Mouse (Mus musculus) midbrain, embryonic 12.5 days (tissue): Measurements from ENCODE around the gene Comtd1. TPM values are rescaled to one million over a fixed set of nuclear protein-coding genes. Genes with fewer than 3 reads are reported as not detected.

Experiments
- ATAC-seq: fragments of 200-750 bp; cut with Nextera tagmentation; 2 replicates; pipeline ENCODE4 v1.8.0; 2017; ENCODE audit warnings: low read depth, moderate TSS enrichment, moderate library complexity; ENCODE audit not compliant: low FRiP score
- H3K27ac ChIP-seq: fragments of 300-500 bp; sonication (generic); replicated peaks from 2 replicates; pipeline ENCODE4 v1.5.1; 2016; ENCODE audit warnings: mild to moderate bottlenecking
- H3K27me3 ChIP-seq: fragments of 300-500 bp; sonication (generic); 2 replicates; pipeline ENCODE4 v1.6.1; 2016; ENCODE audit warnings: mild to moderate bottlenecking
- H3K36me3 ChIP-seq: fragments of 300-500 bp; sonication (generic); 2 replicates; pipeline ENCODE4 v1.6.1; 2016
- H3K4me1 ChIP-seq: fragments of 300-500 bp; sonication (generic); 2 replicates; pipeline ENCODE4 v1.6.1; 2016
- H3K4me2 ChIP-seq: fragments of 300-500 bp; sonication (generic); replicated peaks from 2 replicates; pipeline ENCODE4 v1.6.1; 2016; ENCODE audit warnings: mild to moderate bottlenecking, moderate library complexity
- H3K4me3 ChIP-seq: fragments of 300-500 bp; sonication (generic); 2 replicates; pipeline ENCODE4 v1.5.1; 2016; ENCODE audit warnings: mild to moderate bottlenecking
- H3K9ac ChIP-seq: fragments of 300-500 bp; sonication (generic); replicated peaks from 2 replicates; pipeline ENCODE4 v1.6.1; 2016; ENCODE audit warnings: mild to moderate bottlenecking, moderate library complexity
- H3K9me3 ChIP-seq: fragments of 300-500 bp; sonication (generic); 2 replicates; pipeline ENCODE4 v1.6.1; 2016; ENCODE audit warnings: mild to moderate bottlenecking
- WGBS: fragments of 180-500 bp; shearing (Covaris S2); methylation state at CpG from one replicate; pipeline ENCODE4 v1.1.7; 2016; 5-methylcytosine and 5-hydroxymethylcytosine counted together
- polyA plus RNA-seq: library from polyadenylated mRNA; unstranded; fragments of >200 nt; fragmentation: Nextera tagmentation; extraction: Ambion mirVana; gene quantifications from 2 replicates; pipeline ENCODE4 v1.2.1, GENCODE M21; 2016

Comtd1 gene
- polyA plus RNA-seq, 1 experiment from 2014 or later = 14.6 TPM

GRCm38 (mm10) chr14:21811744-21812393 lies 36.9 kb downstream of the Comtd1 start:
- no peaks in the 10 kb centered on the region for H3K27me3 ChIP-seq
- no peak for ATAC-seq

GRCm38 (mm10) chr14:21811301-21811700 lies 37.5 kb downstream of the Comtd1 start:
- Histone ChIP-seq H3K4me3 (no peak overlapping the region), H3K4me1 (no peaks in the 10 kb centered on the region), H3K9ac (no peak overlapping the region), H3K27ac (no peak overlapping the region), H3K9me3 (no peaks in the 10 kb centered on the region), H3K4me2 (no peak overlapping the region), H3K36me3 (no peaks in the 10 kb centered on the region), H3K27me3 (no peaks in the 10 kb centered on the region)
- 91% methylated on average over 4 of the region's 4 CpGs for WGBS
- ATAC-seq = no peak

More at GRCm38 (mm10) chr14:21811744-21812393, 36.9 kb downstream of the Comtd1 start:
- Histone ChIP-seq H3K27ac (no peak overlapping the region), H3K9me3 (no peaks in the 10 kb centered on the region), H3K4me1 (no peaks in the 10 kb centered on the region), H3K36me3 (no peaks in the 10 kb centered on the region), H3K9ac (no peak overlapping the region), H3K4me3 (no peak overlapping the region), H3K4me2 (no peak overlapping the region)
- 89% methylated on average over 10 of the region's 10 CpGs for WGBS

- ATAC-seq = no peak
- no peak overlapping the region for H3K4me3 ChIP-seq
- no peak overlapping the region for H3K9ac ChIP-seq
- H3K4me1 ChIP-seq = no peaks in the 10 kb centered on the region
- 82% methylated on average over 2 of the region's 2 CpGs for WGBS
- H3K4me2 ChIP-seq = no peak overlapping the region
- H3K9me3 ChIP-seq = no peaks in the 10 kb centered on the region
- H3K27me3 ChIP-seq = no peaks in the 10 kb centered on the region
- H3K27ac ChIP-seq = no peak overlapping the region
- H3K36me3 ChIP-seq = no peaks in the 10 kb centered on the region
Measured at GRCm38 (mm10) chr14:21809418-21809817, 39.4 kb downstream of the Comtd1 start.

- Histone ChIP-seq H3K4me2 (no peak overlapping the region), H3K27me3 (no peaks in the 10 kb centered on the region), H3K27ac (no peak overlapping the region), H3K4me1 (no peaks in the 10 kb centered on the region), H3K4me3 (no peak overlapping the region), H3K9me3 (no peaks in the 10 kb centered on the region), H3K36me3 (no peaks in the 10 kb centered on the region), H3K9ac (no peak overlapping the region)
- WGBS = 92% methylated on average over 8 of the region's 8 CpGs
- no peak for ATAC-seq
Measured at GRCm38 (mm10) chr14:21808208-21808922, 40.4 kb downstream of the Comtd1 start.

GRCm38 (mm10) chr14:21806631-21807160 lies 42.1 kb downstream of the Comtd1 start:
- no peaks in the 10 kb centered on the region for H3K36me3 ChIP-seq
- 96% methylated on average over 3 of the region's 3 CpGs for WGBS
- H3K27ac ChIP-seq = no peak overlapping the region
- H3K9ac ChIP-seq = no peak overlapping the region
- H3K4me2 ChIP-seq = no peak overlapping the region
- no peak for ATAC-seq
- no peaks in the 10 kb centered on the region for H3K4me1 ChIP-seq
- H3K27me3 ChIP-seq = no peaks in the 10 kb centered on the region
- H3K4me3 ChIP-seq = no peak overlapping the region
- H3K9me3 ChIP-seq = no peaks in the 10 kb centered on the region

GRCm38 (mm10) chr14:21806203-21806602 lies 42.6 kb downstream of the Comtd1 start:
- no peaks in the 10 kb centered on the region for H3K27me3 ChIP-seq
- H3K27ac ChIP-seq = no peak overlapping the region
- H3K4me2 ChIP-seq = no peak overlapping the region
- no peaks in the 10 kb centered on the region for H3K9me3 ChIP-seq
- no peaks in the 10 kb centered on the region for H3K4me1 ChIP-seq
- WGBS = 92% methylated on average over 2 of the region's 2 CpGs
- H3K36me3 ChIP-seq = no peaks in the 10 kb centered on the region
- no peak overlapping the region for H3K4me3 ChIP-seq
- H3K9ac ChIP-seq = no peak overlapping the region
- no peak for ATAC-seq

GRCm38 (mm10) chr14:21802543-21803206 lies 46.1 kb downstream of the Comtd1 start:
- no peak overlapping the region for H3K4me2 ChIP-seq
- no peak overlapping the region for H3K27ac ChIP-seq
- H3K27me3 ChIP-seq = no peaks in the 10 kb centered on the region
- no peak overlapping the region for H3K9ac ChIP-seq
- WGBS = 96% methylated on average over 6 of the region's 6 CpGs
- H3K36me3 ChIP-seq = no peaks in the 10 kb centered on the region
- no peak for ATAC-seq
- H3K4me1 ChIP-seq = no peaks in the 10 kb centered on the region
- H3K9me3 ChIP-seq = no peaks in the 10 kb centered on the region
- no peak overlapping the region for H3K4me3 ChIP-seq

- WGBS = 84% methylated on average over 7 of the region's 7 CpGs
- H3K9me3 ChIP-seq = no peaks in the 10 kb centered on the region
- no peak overlapping the region for H3K4me3 ChIP-seq
- no peaks in the 10 kb centered on the region for H3K27me3 ChIP-seq
- no peaks in the 10 kb centered on the region for H3K4me1 ChIP-seq
- H3K36me3 ChIP-seq = no peaks in the 10 kb centered on the region
- H3K9ac ChIP-seq = no peak overlapping the region
- H3K4me2 ChIP-seq = no peak overlapping the region
- no peak for ATAC-seq
- no peak overlapping the region for H3K27ac ChIP-seq
Measured at GRCm38 (mm10) chr14:21801624-21802023, 47.2 kb downstream of the Comtd1 start.

GRCm38 (mm10) chr14:21800641-21801040 lies 48.1 kb downstream of the Comtd1 start:
- ATAC-seq = no peak
- H3K4me3 ChIP-seq = no peak overlapping the region
- H3K27ac ChIP-seq = no peak overlapping the region
- H3K36me3 ChIP-seq = no peaks in the 10 kb centered on the region
- 94% methylated on average over 4 of the region's 4 CpGs for WGBS
- H3K4me1 ChIP-seq = no peaks in the 10 kb centered on the region
- no peaks in the 10 kb centered on the region for H3K9me3 ChIP-seq
- H3K4me2 ChIP-seq = no peak overlapping the region
- H3K9ac ChIP-seq = no peak overlapping the region
- H3K27me3 ChIP-seq = no peaks in the 10 kb centered on the region

Other genes starting within 250 kb of the Comtd1 start
- gene Dupd1, start 134.4 kb downstream of the Comtd1 start, polyA plus RNA-seq = 0.27 TPM in 1 of 2 replicates, not detected in the other
- 14.3 and 15.4 TPM in 2 replicates for gene Samd8, start 98.4 kb downstream of the Comtd1 start, polyA plus RNA-seq
- not detected in 2 replicates for gene Dusp13, start 97.8 kb downstream of the Comtd1 start, polyA plus RNA-seq
- 253 and 275 TPM in 2 replicates for gene Vdac2, start 23.7 kb downstream of the Comtd1 start, polyA plus RNA-seq
- gene Zfp503, start 140.6 kb upstream of the Comtd1 start, polyA plus RNA-seq = 19.4 and 22.4 TPM in 2 replicates
- gene Lrmda, start 170.7 kb upstream of the Comtd1 start, polyA plus RNA-seq = 0.52 TPM in 1 of 2 replicates, not detected in the other